Mouse (Mus musculus): ENCODE measurements around the gene Gm42421. TPM values are rescaled to one million over a fixed set of nuclear protein-coding genes. Genes with fewer than 3 reads are reported as not detected.

The Gm42421 gene
- polyA plus RNA-seq, 1 experiment = 2.6 TPM

- DNase-seq (ENCODE audit: extremely low spot score in 1 of 2, low spot score in 1 of 2) = no peak
Observed at GRCm38 (mm10) chr5:143933875-143934274, 5.9 kb downstream of the Gm42421 start.

- no peak for DNase-seq (ENCODE audit: extremely low spot score in 1 of 2, low spot score in 1 of 2)
Observed at GRCm38 (mm10) chr5:143936156-143936555, 8.2 kb downstream of the Gm42421 start.

- peak in 1 of 2 experiments; percentile 15 for DNase-seq (ENCODE audit: extremely low spot score in 1 of 2, low spot score in 1 of 2)
Observed at GRCm38 (mm10) chr5:143941588-143941987, 13.6 kb downstream of the Gm42421 start.

GRCm38 (mm10) chr5:143943231-143944125 lies 15.5 kb downstream of the Gm42421 start:
- DNase-seq (ENCODE audit: extremely low spot score in 1 of 2, low spot score in 1 of 2) = peak; percentile 89 to 91

- DNase-seq (ENCODE audit: extremely low spot score in 1 of 2, low spot score in 1 of 2) = no peak
Observed at GRCm38 (mm10) chr5:143948361-143948760, 20.4 kb downstream of the Gm42421 start.

- DNase-seq (ENCODE audit: extremely low spot score in 1 of 2, low spot score in 1 of 2) = no peak
Observed at GRCm38 (mm10) chr5:143950016-143950415, 22.0 kb downstream of the Gm42421 start.

GRCm38 (mm10) chr5:143957101-143957500 lies 29.1 kb downstream of the Gm42421 start:
- DNase-seq (ENCODE audit: extremely low spot score in 1 of 2, low spot score in 1 of 2) = no peak

- DNase-seq (ENCODE audit: extremely low spot score in 1 of 2, low spot score in 1 of 2) = no peak
Observed at GRCm38 (mm10) chr5:143959551-143959950, 31.6 kb downstream of the Gm42421 start.

GRCm38 (mm10) chr5:143961176-143961575 lies 33.2 kb downstream of the Gm42421 start:
- DNase-seq (ENCODE audit: extremely low spot score in 1 of 2, low spot score in 1 of 2) = no peak

- no peak for DNase-seq (ENCODE audit: extremely low spot score in 1 of 2, low spot score in 1 of 2)
Observed at GRCm38 (mm10) chr5:143965586-143966345, 37.8 kb downstream of the Gm42421 start.

GRCm38 (mm10) chr5:143966671-143967070 lies 38.7 kb downstream of the Gm42421 start:
- no peak for DNase-seq (ENCODE audit: extremely low spot score in 1 of 2, low spot score in 1 of 2)

- no peak for DNase-seq (ENCODE audit: extremely low spot score in 1 of 2, low spot score in 1 of 2)
Observed at GRCm38 (mm10) chr5:143972628-143973027, 44.7 kb downstream of the Gm42421 start.

GRCm38 (mm10) chr5:143974931-143975630 lies 47.1 kb downstream of the Gm42421 start:
- DNase-seq (ENCODE audit: extremely low spot score in 1 of 2, low spot score in 1 of 2) = peak in 1 of 2 experiments; percentile 76

- DNase-seq (ENCODE audit: extremely low spot score in 1 of 2, low spot score in 1 of 2) = no peak
Observed at GRCm38 (mm10) chr5:143975631-143975933, 47.6 kb downstream of the Gm42421 start.

- no peak for DNase-seq (ENCODE audit: extremely low spot score in 1 of 2, low spot score in 1 of 2)
Observed at GRCm38 (mm10) chr5:143976232-143976631, 48.3 kb downstream of the Gm42421 start.

GRCm38 (mm10) chr5:143976726-143977431 lies 48.9 kb downstream of the Gm42421 start:
- DNase-seq (ENCODE audit: extremely low spot score in 1 of 2, low spot score in 1 of 2) = no peak

- DNase-seq (ENCODE audit: extremely low spot score in 1 of 2, low spot score in 1 of 2) = no peak
Observed at GRCm38 (mm10) chr5:143980858-143981257, 52.9 kb downstream of the Gm42421 start.

- no peak for DNase-seq (ENCODE audit: extremely low spot score in 1 of 2, low spot score in 1 of 2)
Observed at GRCm38 (mm10) chr5:143982361-143982760, 54.4 kb downstream of the Gm42421 start.

- DNase-seq (ENCODE audit: extremely low spot score in 1 of 2, low spot score in 1 of 2) = no peak
Observed at GRCm38 (mm10) chr5:143985381-143985780, 57.4 kb downstream of the Gm42421 start.
